Mouse (Mus musculus): ENCODE measurements around the gene Gpam. TPM values are rescaled to one million over a fixed set of nuclear protein-coding genes. Genes with fewer than 3 reads are reported as not detected.

Gpam gene
- total RNA-seq, 2 experiments from 2014 or later = 1.7 to 4.4 TPM

DNA sequence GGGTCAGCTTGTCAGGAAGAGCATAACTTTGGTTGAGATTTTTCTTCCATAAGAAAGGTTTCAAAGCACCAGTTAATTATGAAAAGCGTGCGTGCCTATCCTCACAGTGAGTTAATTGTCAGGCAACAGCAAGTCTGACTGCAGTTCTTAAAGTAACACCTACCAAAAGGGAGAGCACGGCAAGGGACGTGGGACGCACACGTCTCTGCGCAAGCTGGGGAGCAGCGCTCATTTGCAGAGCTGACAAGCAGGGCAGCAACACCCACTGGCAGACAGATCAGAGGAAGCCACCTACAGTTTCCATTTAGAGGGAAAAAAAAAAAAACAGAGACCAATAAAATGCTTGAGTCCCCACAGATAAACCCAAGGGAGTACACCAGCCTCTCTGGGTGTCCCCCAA lies 58.0 kb downstream of the Gpam start:
- ATAC-seq (ENCODE audit: poor library complexity, severe bottlenecking) = no peak

DNA sequence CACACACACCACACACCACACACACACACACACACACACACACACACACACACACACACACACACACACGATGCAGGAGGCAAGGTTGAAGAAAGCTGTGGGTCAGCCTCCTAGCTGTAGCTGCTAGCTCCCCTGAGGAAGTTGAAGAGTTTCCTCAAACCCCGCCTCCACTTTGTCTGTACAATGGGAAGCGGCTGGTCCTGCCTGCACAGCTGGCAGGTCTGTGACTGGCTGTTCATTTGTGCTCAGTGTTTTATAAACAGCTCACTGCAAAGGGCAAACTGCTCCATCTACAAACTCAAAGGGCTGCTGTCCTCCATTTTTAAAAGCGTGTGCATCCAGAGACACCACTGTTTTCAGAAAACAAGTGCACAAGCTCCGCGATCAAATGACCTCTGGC lies 63.8 kb downstream of the Gpam start:
- ATAC-seq (ENCODE audit: poor library complexity, severe bottlenecking) = peak; percentile 71

DNA sequence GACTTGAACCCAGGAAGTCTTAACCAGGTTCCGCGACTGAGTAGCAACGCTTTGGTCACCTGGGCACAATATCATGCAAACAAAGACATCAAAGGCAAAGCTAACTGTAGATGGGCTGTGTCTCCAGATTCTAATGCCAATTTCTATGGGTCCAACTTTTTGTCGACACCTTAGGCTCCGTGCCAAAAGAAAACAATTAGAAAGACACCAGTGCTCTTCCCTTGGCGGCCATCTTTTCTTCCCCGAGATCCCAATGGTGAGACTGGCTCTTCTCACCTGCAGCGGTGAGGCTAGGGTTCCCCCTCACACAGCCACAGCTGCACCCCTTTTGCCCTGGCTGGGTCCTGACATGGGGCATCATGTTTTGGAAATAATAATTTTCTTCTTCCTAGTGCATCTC lies 64.5 kb downstream of the Gpam start:
- no peak for ATAC-seq (ENCODE audit: poor library complexity, severe bottlenecking)

DNA sequence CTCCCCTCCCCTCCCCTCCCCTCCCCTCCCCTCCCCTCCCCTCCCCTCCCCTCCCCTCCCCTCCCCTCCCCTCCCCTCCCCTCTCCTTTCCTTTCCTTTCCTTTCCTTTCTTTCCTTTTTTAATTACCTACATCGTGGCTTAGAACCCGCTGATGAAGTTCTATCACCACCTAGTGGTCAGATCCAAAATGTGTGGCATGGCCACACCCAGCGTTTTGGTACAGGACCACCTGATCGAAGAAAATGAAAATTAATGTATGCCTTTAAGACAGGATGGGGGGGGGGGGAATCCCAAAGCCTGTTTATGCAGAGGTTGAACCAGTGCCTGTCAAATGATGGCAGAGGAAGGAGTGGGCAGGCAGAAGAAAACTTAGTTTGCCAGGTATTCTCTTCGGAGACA lies 65.1 kb downstream of the Gpam start:
- ATAC-seq (ENCODE audit: poor library complexity, severe bottlenecking) = peak; percentile 45; the same call in 1 of the 2 replicates

DNA sequence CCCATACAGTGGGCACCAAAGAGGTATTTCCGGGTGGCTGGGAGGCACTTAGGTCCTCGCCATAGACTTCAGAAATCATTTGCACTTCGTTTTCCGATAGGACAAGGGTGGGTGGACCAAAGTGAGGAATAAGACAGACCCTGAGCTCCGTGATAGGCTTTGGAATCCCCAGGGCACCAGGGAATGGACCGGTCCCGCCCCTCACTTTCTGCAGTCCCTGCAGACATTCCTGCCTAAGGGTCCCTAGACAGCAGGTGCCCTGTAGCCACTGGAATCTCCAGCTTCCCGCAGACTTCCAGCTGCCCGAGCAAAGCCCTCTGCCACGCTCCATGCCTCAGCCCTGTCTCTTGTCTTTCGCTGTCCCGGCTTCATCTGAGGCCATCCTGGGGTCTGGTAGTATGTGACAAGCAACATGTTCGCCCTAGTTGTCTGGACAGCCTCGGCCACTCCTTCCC lies 65.6 kb downstream of the Gpam start:
- ATAC-seq (ENCODE audit: poor library complexity, severe bottlenecking) = no peak

DNA sequence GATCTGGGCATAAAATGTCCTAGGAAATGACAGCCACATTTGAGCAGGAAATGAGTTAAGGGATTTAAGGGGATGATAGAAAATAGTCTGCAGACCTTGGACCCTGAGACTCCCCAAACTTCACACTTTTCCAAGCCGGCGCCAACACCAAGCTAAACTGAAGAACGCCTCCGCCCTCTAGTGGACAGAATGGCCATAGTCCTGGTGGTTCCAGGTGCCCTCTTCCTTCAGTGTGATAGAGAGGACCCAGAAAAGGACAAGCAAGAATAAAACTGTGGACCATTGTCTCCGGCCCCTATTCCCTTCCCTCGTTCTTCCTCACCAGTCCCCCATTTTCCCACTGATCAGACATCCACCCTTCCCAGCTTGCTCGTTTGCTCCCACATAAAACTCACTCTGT lies 66.1 kb downstream of the Gpam start:
- ATAC-seq (ENCODE audit: poor library complexity, severe bottlenecking) = peak; percentile 55; the same call in 1 of the 2 replicates

DNA sequence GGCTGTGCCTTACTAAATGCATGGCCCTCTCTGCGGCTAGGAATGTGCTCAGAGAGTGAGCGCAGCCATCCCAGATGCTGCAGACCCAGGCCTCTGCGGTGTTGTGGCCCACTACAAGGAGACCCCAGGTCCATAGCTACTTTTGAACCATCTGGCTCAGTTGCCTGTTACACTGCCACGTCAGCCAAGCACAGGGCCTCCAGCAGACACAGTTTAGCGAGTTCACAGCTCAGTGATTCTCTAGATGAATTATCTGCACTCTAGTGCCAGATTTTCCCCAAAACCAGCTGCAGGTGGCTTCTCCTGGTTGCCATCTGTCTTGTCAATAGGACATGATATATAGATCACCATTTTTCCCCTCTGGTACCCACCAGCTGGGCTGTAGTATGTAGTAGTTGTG lies 69.6 kb downstream of the Gpam start:
- ATAC-seq (ENCODE audit: poor library complexity, severe bottlenecking) = no peak

DNA sequence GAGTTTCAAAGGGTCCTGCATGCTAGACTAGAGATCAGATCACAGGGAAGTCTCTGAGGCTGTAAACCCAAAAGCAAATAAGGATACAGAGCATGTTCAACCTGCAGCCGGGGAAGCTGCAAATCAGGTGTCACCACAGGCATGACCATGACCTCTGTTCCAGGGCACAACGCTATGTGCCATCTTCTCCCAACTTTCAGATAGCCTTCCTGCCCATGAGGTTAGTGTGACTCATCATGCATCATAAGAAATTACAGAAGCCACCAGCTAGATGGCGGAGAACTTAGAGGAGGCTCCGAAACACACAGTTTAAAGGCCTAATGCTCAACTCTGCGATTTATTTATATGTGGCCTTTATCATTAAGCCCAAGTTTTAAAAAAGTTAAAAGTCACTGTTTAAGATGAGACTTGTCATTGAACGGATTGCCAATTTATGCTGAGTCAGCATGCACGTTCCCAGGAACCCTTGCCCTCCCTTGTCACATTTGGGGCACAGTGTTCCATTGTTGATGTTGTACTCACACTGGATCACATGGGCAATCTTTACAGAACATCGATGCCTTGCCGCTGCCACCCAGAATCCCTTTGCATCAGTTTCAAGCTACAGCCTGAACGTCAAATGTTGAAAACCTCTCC lies 71.3 kb downstream of the Gpam start:
- no peak for ATAC-seq (ENCODE audit: poor library complexity, severe bottlenecking)

DNA sequence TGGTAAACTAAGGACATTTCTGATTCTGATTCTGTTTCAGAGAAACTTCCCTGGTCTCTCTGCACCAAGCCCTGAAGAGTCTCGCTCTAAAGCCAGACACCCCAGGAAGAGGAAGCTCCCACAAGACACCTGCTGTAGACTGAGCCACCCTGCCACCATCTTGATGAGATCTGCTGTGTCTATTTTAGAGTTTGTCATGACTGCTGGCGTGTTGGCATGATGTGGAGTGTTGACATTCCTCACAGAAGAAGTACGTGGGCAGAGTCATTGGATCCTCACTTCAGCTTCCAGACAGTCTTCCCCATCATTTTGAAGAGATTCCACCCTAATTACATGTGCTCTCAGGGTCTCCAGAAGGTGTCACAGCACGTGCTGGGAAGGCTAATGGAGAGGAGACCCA lies 73.9 kb downstream of the Gpam start:
- no peak for ATAC-seq (ENCODE audit: poor library complexity, severe bottlenecking)

DNA sequence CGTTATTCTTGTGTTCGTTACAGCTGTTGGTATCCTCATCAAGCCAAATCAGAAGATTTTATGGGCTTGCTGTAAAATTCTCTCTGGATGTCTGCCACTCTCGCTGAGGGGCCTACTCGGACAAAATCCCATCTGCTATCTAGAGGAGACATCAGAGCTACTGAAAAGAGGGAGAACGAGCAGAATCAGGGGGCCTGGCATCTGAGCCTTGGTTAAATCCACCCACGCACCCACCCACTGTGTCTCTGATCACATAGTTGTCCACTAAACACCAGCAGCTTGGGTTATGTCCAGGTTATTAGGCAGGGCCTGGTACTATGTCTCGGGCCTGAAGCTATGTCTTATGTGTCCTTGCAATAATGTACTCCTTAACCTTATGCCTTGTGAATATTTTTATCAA lies 89.6 kb downstream of the Gpam start:
- no peak for ATAC-seq (ENCODE audit: poor library complexity, severe bottlenecking)

DNA sequence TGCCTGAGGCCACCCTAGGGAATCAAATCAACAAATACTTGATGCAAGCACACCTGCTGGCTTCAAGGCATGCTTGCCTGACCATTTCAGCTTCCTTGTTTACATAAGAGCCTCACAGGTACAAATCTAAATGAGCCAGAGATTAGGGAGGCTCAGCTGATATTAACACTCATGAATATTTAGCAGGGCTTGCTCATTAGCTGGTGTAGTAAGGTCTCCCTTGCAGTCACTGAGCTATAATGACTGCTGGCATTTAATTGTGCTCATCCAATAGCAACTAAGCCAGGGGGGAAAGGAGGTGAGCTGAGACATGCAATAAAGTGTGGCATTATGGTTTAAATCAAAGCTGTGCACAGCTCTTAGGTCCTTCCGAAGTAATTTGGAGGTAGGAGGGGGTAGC lies 108.2 kb downstream of the Gpam start:
- ATAC-seq (ENCODE audit: poor library complexity, severe bottlenecking) = no peak

Other genes starting within 250 kb of the Gpam start
- not detected in 2 replicates for gene Tectb, start 53.5 kb upstream of the Gpam start, total RNA-seq (2015)
- gene Tectb, start 53.5 kb upstream of the Gpam start, total RNA-seq (2017) = not detected in 2 replicates
- not detected in 2 replicates for gene Gucy2g, start 114.0 kb upstream of the Gpam start, total RNA-seq (2015)
- not detected in 2 replicates for gene Gucy2g, start 114.0 kb upstream of the Gpam start, total RNA-seq (2017)
- gene Acsl5, start 124.7 kb upstream of the Gpam start, total RNA-seq (2015) = 66.8 and 92.8 TPM in 2 replicates
- 93.0 and 99.7 TPM in 2 replicates for gene Acsl5, start 124.7 kb upstream of the Gpam start, total RNA-seq (2017)
- 30.1 and 35.1 TPM in 2 replicates for gene Zdhhc6, start 188.8 kb upstream of the Gpam start, total RNA-seq (2015)
- gene Zdhhc6, start 188.8 kb upstream of the Gpam start, total RNA-seq (2017) = 31.8 and 42.7 TPM in 2 replicates
- gene Vti1a, start 189.1 kb upstream of the Gpam start, total RNA-seq (2015) = 20.9 and 23.0 TPM in 2 replicates
- gene Vti1a, start 189.1 kb upstream of the Gpam start, total RNA-seq (2017) = 31.7 and 34.3 TPM in 2 replicates

Data from megakaryocyte, adult 5-6 weeks (primary cell).